Mouse (Mus musculus) ZHBTc4 (cell line): Measurements from ENCODE around the gene Cdc34.

ENCODE experiments used
- DNase-seq: peaks from one replicate; pipeline ENCODE4 v3.0.0-alpha.2; 2011; ENCODE audit warnings: low read depth, low spot score

The Cdc34 gene

DNA sequence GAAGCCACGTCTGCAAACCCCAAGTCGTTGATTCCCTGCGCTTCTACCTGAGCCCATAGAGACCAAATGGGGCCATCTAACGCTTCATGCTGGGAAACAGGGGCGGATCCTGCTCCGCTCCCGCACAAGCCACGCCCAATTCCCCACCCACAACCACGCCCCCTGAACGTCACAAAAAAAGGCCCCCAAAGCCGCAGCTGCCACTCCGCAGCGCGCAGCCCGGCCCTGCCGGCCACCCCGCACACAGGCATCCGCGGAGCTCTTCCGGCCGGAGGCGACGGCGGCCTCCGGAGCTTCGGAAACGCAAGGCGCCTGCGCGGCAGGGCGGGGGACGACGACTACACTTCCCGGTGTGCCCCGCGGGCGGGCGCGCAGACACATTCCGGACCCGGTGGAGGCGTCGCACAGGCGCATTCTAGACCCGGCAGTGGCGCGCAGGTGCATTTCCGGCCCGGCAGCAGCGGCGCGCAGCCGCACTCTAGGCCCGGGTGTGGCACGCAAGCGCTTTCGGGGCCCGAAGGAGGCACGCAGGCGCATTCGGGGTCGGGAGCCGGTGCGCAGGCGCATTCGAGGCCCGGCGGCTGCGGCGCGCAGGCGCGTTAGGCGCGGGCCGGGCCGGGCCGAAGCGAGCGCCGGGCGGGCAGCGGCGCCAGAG lies at the start of gene Cdc34:
Cdc34 (plus strand) TSS at position 605 of the 655 bp plus-strand sequence.
- DNase-seq, result peak; percentile 100

GRCm38 (mm10) chr10:79633006-79633777 lies 48.8 kb upstream of the Cdc34 start:
- DNase-seq, result no peak

- no peak for DNase-seq
Measured at GRCm38 (mm10) chr10:79636287-79636686, 45.7 kb upstream of the Cdc34 start.

GRCm38 (mm10) chr10:79637128-79638110 lies 44.6 kb upstream of the Cdc34 start, which contains the start of gene Shc2:
TSS of gene Shc2 (minus strand) at chr10:79637918.
- DNase-seq, result peak; percentile 84

GRCm38 (mm10) chr10:79638486-79639204 lies 43.4 kb upstream of the Cdc34 start:
- peak; percentile 93 for DNase-seq

DNA sequence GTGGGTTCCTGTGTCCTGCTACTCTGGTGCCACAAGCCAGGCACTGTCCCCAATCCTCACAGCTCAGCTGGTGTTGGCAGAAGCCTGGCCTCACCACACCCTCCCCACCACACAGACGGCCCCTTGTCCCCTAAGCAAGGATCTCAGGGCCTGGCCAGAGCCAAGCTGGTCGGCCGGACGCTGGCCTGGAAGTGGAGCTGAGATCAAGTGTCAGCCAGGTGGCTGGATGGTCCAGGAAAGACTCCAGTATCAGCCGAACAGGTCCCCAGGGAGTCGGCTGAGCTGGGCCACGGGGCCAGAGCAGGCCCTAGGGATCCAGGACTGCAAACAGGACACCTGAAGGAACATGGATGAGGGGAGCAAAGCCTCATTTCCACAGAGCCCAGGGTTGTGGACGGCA lies 36.3 kb upstream of the Cdc34 start, which contains the start of gene Odf3l2:
Odf3l2 (minus strand) TSS at position 28 of the 400 bp plus-strand sequence.
- no peak for DNase-seq

GRCm38 (mm10) chr10:79649070-79649751 lies 32.8 kb upstream of the Cdc34 start:
- DNase-seq, result peak; percentile 85

GRCm38 (mm10) chr10:79652789-79653188 lies 29.2 kb upstream of the Cdc34 start:
- DNase-seq, result no peak

GRCm38 (mm10) chr10:79654946-79655395 lies 27.0 kb upstream of the Cdc34 start:
- no peak for DNase-seq

GRCm38 (mm10) chr10:79658829-79659228 lies 23.2 kb upstream of the Cdc34 start:
- DNase-seq, result peak; percentile 71

GRCm38 (mm10) chr10:79660298-79660697 lies 21.7 kb upstream of the Cdc34 start:
- no peak for DNase-seq

DNA sequence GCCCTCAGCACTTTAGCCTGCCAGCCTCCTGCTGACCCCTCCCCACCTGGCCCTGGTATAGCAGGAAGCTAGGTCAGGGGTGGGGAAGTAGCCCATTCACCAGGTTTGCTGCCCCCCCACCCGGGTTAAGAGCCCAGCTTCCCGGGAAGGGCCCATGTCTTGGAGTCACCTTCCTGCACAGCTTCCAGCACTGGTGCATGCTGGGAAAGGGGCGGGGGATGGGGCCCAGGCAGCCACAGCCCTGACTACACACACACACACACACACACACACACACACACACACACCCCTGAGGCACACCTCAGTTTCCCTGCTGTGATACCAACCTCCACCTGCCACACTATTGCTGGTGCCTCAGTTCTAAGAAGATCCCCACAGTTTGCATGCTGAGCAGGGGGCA lies 20.1 kb upstream of the Cdc34 start:
- peak; percentile 75 for DNase-seq

GRCm38 (mm10) chr10:79664131-79664665 lies 17.8 kb upstream of the Cdc34 start, which contains the start of gene Madcam1:
TSS of gene Madcam1 (plus strand) at chr10:79664559.
- peak; percentile 94 for DNase-seq

DNA sequence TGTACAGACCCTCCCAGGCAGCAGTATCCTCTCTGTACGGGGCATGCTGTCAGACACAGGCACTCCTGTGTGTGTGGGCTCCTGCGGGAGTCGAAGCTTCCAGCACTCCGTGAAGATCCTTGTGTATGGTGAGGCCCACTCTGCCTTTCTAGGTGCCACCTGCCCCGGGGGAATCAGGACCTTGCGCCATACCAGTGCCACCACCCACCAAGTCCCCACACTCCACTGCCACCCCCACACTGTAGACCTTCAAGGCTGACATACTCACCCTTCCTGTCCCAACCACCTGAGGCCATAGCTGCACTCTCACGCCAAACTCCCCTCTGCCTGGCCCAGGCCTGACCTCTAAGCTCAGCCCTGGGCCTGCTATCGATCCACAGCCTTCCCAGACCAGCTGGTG lies 16.9 kb upstream of the Cdc34 start:
- no peak for DNase-seq

DNA sequence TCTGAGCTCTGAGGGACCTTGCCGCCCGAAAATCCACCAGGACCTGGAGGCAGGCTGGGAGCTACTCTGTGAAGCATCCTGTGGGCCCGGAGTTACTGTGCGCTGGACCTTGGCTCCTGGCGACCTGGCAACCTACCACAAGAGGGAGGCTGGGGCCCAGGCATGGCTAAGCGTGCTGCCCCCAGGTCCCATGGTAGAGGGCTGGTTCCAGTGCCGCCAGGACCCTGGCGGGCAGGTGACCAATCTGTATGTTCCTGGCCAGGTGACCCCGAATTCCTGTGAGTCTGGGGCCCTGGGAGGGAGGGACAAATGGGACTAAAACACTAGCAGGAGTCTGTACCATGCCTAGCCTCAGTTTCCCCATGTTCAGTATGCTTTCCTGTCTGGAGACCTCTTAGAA lies 15.5 kb upstream of the Cdc34 start:
- DNase-seq, result no peak

DNA sequence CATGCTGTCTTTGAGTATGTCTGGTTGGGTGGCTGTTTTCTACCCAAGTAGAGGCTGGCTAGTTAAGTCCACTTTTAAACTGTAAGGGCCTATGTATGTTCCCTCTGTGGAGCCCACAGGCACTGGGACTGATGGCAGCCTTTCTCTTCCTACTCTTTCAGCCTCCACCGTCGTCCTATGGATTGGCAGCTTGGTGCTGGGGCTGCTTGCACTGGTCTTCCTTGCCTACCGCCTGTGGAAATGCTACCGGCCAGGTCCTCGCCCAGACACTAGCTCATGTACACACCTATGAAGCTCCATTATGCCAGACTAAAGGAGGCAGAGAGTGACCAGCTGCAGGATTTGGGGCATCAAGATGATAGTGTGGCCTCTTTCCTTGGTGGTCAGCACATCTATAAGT lies 13.9 kb upstream of the Cdc34 start:
- DNase-seq, result no peak

DNA sequence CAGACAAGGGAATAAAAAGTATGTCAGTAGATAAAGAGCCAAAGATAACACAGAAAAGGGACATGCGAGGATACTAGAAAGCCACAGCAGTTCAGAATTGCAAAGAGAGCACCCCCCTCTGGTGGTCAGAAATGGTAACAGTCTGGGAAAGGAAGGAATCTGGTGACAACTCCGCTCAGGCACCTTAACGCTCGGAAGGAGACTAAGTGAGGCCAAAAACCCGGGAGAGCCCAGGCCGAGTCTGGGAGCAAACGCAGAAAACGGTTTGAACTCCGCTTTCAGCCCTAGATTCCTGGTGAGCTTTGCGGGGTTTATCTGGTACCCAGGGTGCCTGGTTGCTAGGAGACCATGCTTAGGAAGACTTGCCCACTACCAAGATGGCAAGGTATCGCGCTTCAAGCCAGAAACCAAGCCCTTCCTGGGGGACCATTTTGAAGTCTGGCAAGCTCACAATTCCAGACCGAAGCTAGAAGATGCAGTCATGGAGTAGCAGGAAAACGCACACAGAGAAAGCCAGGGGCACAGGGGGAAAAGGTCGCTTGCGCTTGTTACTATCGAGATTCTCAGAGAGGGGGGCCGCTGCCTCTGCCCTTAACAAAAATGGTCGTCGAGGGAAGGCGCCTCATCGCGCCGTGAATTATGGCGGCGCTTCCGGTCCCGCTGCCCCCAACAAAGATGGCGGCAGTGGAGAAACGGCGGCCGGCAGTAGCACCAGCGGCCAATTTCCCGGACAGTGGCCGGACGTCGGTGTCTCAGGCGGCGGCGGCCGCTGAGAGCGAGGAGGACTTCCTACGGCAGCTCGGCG lies 13.0 kb upstream of the Cdc34 start, which contains the start of gene Tpgs1:
Tpgs1 (plus strand) TSS at position 599 of the 805 bp plus-strand sequence.
- peak; percentile 94 for DNase-seq

GRCm38 (mm10) chr10:79669576-79670057 lies 12.4 kb upstream of the Cdc34 start:
- DNase-seq, result peak; percentile 95
